Mouse (Mus musculus) Patski (cell line): ENCODE data around the gene Gmpr. TPM values are rescaled to one million over a fixed set of nuclear protein-coding genes. Genes with fewer than 3 reads are reported as not detected.

Source experiments
- ATAC-seq: fragments of 100-300 bp; one replicate; pipeline ENCODE4 v1.8.0; 2021
- CTCF ChIA-PET: fragments of 350-600 bp; sonication (Branson Sonifier 250); formaldehyde crosslinking; loops from one replicate; lab custom pipeline; 2022; ENCODE audit warnings: inconsistent platforms; lab: Charles Lee
- POLR2A ChIA-PET: fragments of 350-600 bp; sonication (Branson Sonifier 250); formaldehyde crosslinking; loops from one replicate; lab custom pipeline; 2022; ENCODE audit warnings: antibody characterized with exemption, inconsistent platforms; lab: Charles Lee
- DNase-seq: peaks from one replicate; pipeline ENCODE4 v3.0.0-alpha.2; 2011; ENCODE audit warnings: low read depth, low spot score
- H3K27me3 ChIP-seq: fragments of 371-371 bp; one replicate; pipeline ENCODE4 v1.5.1; 2021
- CTCF ChIP-seq: fragments of 100-300 bp; IDR thresholded peaks from one replicate; pipeline ENCODE4 v1.5.1; 2021
- in situ Hi-C: fragments of 300-500 bp; cut with MboI; formaldehyde crosslinking; loops from 3 replicates; pipeline ENCODE4 v1.11.1; 2018; ENCODE audit warnings: low pct_unique_long_range_greater_than_20kb, mixed read lengths
- polyA plus RNA-seq: library from polyadenylated mRNA; unstranded; gene quantifications from one replicate; pipeline ENCODE4 v1.2.3, GENCODE M21; 2021

Gmpr gene
- polyA plus RNA-seq, 1 experiment from 2014 or later: 91.3 TPM

DNA sequence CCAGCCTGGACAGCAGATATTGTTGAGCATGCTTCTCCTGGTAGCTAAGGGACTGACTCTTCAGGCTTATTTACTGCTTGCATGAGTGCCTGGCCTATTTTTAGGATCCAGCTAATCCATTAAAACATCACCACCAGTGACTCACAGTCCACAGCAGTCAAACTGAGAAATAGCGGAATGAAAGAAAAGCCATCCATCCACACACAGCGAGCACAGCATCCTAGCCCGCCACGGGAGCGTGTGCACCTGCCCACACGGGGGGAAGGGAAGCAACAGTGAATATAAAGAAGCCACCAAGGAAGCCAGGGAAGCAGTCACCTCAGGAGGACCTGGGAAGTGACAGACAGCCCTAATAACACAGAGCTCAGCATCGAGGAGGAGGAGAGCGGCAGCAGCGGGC, 54.8 kb downstream of the Gmpr start:
- no peaks in the 10 kb centered on the region for H3K27me3 ChIP-seq
- in situ Hi-C loops: no loop called here
- ChIA-PET POLR2A (interaction anchor here (0.6 kb wide), 1 partner anchor 119 kb away, joined by 3 read pairs; no protein-coding TSS in a partner anchor), CTCF (interaction anchor here (0.5 to 3.9 kb wide), 6 partner anchors 10 to 901 kb away, joined by 3 to 26 read pairs (median 5); no protein-coding TSS in a partner anchor)
- no peak for TF ChIP-seq CTCF
- DNase-seq: peak; percentile 82
- peak; percentile 96 for ATAC-seq

GRCm38 (mm10) chr13:45564946-45565345, 57.7 kb downstream of the Gmpr start:
- no peak for DNase-seq
- no peak for TF ChIP-seq CTCF
- ATAC-seq: no peak
- CTCF ChIA-PET: no interaction called here
- POLR2A ChIA-PET: no interaction called here
- H3K27me3 ChIP-seq: no peaks in the 10 kb centered on the region
- in situ Hi-C loops: no loop called here

GRCm38 (mm10) chr13:45569932-45570331, 62.7 kb downstream of the Gmpr start:
- in situ Hi-C loops: no loop called here
- TF ChIP-seq CTCF: no peak
- DNase-seq (no peak), ATAC-seq (no peak)
- H3K27me3 ChIP-seq: no peaks in the 10 kb centered on the region
- CTCF ChIA-PET: interaction anchor here (2.8 kb wide), 1 partner anchor 31 kb away, joined by 20 read pairs; no protein-coding TSS in a partner anchor
- POLR2A ChIA-PET: no interaction called here

DNA sequence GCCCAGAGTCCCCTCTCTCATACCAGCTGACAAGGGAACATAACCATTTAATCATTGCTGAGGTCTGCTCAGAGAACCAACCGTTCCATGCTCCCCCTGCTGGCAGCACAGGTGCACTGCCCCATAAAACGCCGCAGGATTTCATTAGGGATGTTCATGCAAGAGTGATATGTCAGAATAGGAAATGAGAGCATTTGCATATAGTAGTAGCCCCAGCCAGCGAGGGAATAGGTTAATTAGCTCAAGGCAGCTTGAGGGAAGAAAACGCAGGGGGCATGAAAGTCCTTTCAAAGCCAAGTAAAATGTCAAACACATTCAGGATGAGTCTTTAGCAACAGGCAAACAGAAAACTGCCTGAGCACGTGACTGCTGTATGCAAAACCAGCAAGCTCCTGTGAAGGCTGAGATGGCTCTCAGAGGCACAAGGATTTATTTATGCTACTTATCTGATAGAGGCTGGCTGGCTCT, 64.6 kb downstream of the Gmpr start:
- DNase-seq: no peak
- TF ChIP-seq CTCF: no peak
- ChIA-PET CTCF (interaction anchor here (0.8 to 2.8 kb wide), 18 partner anchors 9 to 590 kb away, joined by 3 to 26 read pairs (median 4); no protein-coding TSS in a partner anchor), POLR2A (interaction anchor here (1.1 kb wide), 1 partner anchor 11 kb away, joined by 3 read pairs; no protein-coding TSS in a partner anchor)
- no peaks in the 10 kb centered on the region for H3K27me3 ChIP-seq
- in situ Hi-C loops: no loop called here
- no peak for ATAC-seq

DNA sequence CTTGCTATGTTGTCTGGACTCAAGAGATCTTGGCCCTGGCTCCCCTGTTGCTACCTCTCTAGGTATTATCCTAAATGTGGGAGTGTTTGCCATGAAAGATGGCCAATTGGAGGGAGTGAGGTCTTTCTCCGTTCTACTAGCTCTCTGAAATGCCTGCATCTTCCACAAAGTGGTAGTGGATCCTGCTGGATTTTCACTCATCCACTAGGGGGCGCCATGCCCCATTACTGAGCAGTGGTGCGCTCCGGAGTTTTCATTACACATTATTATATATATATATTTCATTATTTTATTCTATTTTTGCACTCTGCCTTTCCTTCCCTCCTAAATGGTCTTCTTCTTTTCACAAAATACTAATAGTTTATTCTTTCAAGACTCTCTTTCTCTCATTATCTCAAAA, 65.5 kb downstream of the Gmpr start:
- POLR2A ChIA-PET: no interaction called here
- DNase-seq (no peak), ATAC-seq (no peak)
- TF ChIP-seq CTCF: no peak
- CTCF ChIA-PET: interaction anchor here (1.2 to 2.8 kb wide), 10 partner anchors 10 to 589 kb away, joined by 3 to 26 read pairs (median 6); no protein-coding TSS in a partner anchor
- in situ Hi-C loops: no loop called here
- no peaks in the 10 kb centered on the region for H3K27me3 ChIP-seq

- CTCF ChIA-PET: interaction anchor here (0.7 to 1.4 kb wide), 3 partner anchors 28 to 586 kb away, joined by 3 to 8 read pairs (median 3); no protein-coding TSS in a partner anchor
- ATAC-seq: no peak
Measured at GRCm38 (mm10) chr13:45576185-45576584, 68.9 kb downstream of the Gmpr start.

GRCm38 (mm10) chr13:45577366-45577765, 70.1 kb downstream of the Gmpr start:
- H3K27me3 ChIP-seq: no peaks in the 10 kb centered on the region
- ChIA-PET CTCF (interaction anchor here (1.3 kb wide), 1 partner anchor 48 kb away, joined by 3 read pairs; no protein-coding TSS in a partner anchor), POLR2A (no interaction called here)
- in situ Hi-C loops: no loop called here
- no peak for DNase-seq
- no peak for TF ChIP-seq CTCF
- ATAC-seq: no peak

More at GRCm38 (mm10) chr13:45576185-45576584, 68.9 kb downstream of the Gmpr start:
- DNase-seq: no peak
- H3K27me3 ChIP-seq: no peaks in the 10 kb centered on the region
- POLR2A ChIA-PET: interaction anchor here (1.0 kb wide), 1 partner anchor 11 kb away, joined by 4 read pairs; no protein-coding TSS in a partner anchor
- in situ Hi-C loops: no loop called here
- TF ChIP-seq CTCF: no peak

DNA sequence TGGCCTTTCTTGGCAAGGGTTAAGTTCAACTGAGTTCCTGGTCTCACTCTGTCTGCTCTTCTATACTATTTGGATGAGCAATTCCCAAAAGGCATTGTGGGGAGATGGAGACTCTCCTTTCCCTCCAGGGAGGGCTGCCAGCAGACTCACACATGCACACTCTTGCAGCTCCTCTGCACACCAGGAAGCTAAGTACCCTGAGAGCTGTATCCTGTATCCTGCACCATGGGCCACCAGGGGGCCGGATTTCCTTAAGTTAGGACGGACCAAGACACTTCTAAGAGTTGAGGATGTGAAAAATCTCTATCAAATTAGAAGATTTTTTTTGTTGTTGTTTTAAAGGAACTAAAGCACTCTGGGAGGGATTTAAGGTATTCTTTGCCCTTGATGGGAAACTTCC, 70.5 kb downstream of the Gmpr start:
- ChIA-PET CTCF (interaction anchor here (1.3 kb wide), 1 partner anchor 48 kb away, joined by 3 read pairs; no protein-coding TSS in a partner anchor), POLR2A (no interaction called here)
- TF ChIP-seq CTCF: peak; percentile 35
- DNase-seq (no peak), ATAC-seq (no peak)
- in situ Hi-C loops: no loop called here
- no peaks in the 10 kb centered on the region for H3K27me3 ChIP-seq

DNA sequence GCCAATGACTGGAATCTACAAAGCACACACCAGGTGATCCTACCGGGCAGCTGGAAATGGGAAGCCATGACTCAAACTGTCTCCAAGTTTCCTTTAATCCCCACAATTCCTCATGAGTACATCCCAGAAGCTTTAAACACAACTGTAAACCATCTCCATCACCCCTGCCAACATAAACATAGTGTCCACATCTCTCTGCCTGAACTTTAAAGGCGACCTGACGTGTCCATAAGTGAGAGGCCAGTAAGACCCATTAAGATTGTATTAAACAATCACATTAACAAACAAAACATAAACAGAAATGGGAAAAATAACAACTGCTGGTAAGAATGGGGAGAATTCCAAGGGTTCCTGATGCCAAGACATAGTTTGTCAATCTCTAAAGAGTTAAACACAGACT, 72.5 kb downstream of the Gmpr start:
- no peaks in the 10 kb centered on the region for H3K27me3 ChIP-seq
- in situ Hi-C loops: no loop called here
- DNase-seq: no peak
- ChIA-PET CTCF (no interaction called here), POLR2A (no interaction called here)
- TF ChIP-seq CTCF: no peak
- ATAC-seq: no peak

DNA sequence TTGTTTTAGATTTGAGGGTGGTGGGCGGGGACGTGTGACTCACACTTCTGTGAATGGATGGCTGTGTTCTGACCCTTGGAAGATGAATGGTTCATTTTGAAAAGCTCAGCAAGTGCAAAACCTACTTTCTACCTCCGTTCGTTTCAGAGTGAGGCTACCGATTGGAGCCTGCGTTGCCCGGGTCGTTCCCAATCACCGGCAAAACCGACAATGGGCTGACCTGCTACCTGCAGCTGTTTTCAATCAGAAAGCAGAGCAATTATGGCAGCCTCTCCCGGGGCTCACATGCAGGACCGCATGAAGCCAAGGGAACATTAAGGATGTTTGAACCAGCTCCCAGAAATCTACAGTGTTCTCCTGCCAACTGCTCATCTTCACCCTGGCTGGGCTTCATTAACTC, 75.0 kb downstream of the Gmpr start:
- TF ChIP-seq CTCF: no peak
- ATAC-seq (no peak), DNase-seq (no peak)
- POLR2A ChIA-PET: interaction anchor here (0.6 kb wide), 1 partner anchor 29 kb away, joined by 3 read pairs; no protein-coding TSS in a partner anchor
- no peaks in the 10 kb centered on the region for H3K27me3 ChIP-seq
- in situ Hi-C loops: no loop called here
- CTCF ChIA-PET: interaction anchor here (0.9 to 2.7 kb wide), 2 partner anchors 10 to 27 kb away, joined by 3 to 13 read pairs; no protein-coding TSS in a partner anchor

GRCm38 (mm10) chr13:45583061-45583460, 75.8 kb downstream of the Gmpr start:
- H3K27me3 ChIP-seq: no peaks in the 10 kb centered on the region
- CTCF ChIA-PET: interaction anchor here (0.9 to 2.7 kb wide), 5 partner anchors 8 to 26 kb away, joined by 3 to 13 read pairs (median 3); no protein-coding TSS in a partner anchor
- POLR2A ChIA-PET: interaction anchor here (0.7 kb wide), 1 partner anchor 439 kb away, joined by 3 read pairs; no protein-coding TSS in a partner anchor
- no peak for ATAC-seq
- in situ Hi-C loops: no loop called here
- peak; percentile 55 for TF ChIP-seq CTCF
- no peak for DNase-seq
